Mouse (Mus musculus) C2C12 (cell line): ENCODE measurements around the gene Dgcr8.

ENCODE experiments used
- CEBPB ChIP-seq: IDR thresholded peaks from one replicate; pipeline ENCODE4 v1.6.1; 2011; ENCODE audit warnings: low read depth, mild to moderate bottlenecking, control low read depth, moderate library complexity
- CTCF ChIP-seq: IDR thresholded peaks from one replicate; pipeline ENCODE4 v1.5.1; 2011; ENCODE audit not compliant: control insufficient read depth, insufficient read depth, insufficient read length
- MAX ChIP-seq: IDR thresholded peaks from one replicate; pipeline ENCODE4 v1.6.1; 2011; ENCODE audit warnings: mild to moderate bottlenecking, control low read depth
- MYOD1 ChIP-seq: IDR thresholded peaks from one replicate; pipeline ENCODE4 v1.6.1; 2011; ENCODE audit warnings: low read depth; ENCODE audit not compliant: control insufficient read depth, insufficient read length
- MYOG ChIP-seq: IDR thresholded peaks from one replicate; pipeline ENCODE4 v1.6.1; 2011; ENCODE audit not compliant: control insufficient read depth, insufficient read length; ENCODE audit errors: extremely low read depth
- USF1 ChIP-seq: IDR thresholded peaks from one replicate; pipeline ENCODE4 v1.6.1; 2011; ENCODE audit warnings: low read depth, mild to moderate bottlenecking, control low read depth, moderate library complexity

DNA sequence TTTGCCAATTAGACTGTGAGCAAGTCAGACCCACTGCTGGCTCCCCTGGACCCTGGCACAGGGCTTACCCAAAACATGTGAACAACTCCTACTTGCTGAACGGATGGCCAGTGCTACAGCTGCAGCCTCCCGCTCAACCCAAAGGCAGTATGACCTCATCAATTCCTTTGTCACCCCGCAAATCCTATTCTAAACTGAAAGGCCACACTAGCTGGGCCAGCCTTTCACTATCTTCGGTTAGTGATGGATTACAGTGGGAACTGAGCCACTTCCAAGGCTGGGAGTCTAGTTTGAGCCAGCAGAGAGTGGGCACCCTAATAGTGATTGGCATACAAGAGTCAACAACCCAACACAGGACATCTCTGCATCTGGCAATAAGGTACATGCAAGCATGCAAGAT lies 880 bp downstream of the Dgcr8 start:
- TF ChIP-seq MYOD1 = no peak
- TF ChIP-seq CTCF = no peak
- no peak for TF ChIP-seq MAX
- TF ChIP-seq USF1 = no peak
- TF ChIP-seq CEBPB = no peak
- no peak for TF ChIP-seq MYOG
